In the genomic region with DNA sequence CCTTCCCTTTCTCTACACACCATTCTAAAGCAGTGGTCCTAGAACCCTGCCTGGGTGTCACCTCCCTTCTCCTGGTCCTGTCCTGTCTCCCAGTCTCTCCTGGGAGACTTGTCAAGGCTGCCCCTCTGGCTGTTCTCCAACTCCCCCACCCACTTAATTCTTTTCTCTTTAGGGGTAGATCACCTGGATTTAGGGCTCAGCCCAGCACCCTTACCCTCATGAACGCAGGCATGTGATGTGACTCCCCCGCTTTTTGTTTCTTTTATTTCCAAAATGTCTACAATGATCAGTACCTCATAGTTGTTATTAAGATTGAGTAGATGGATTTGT, we compare ENCODE assay signal across 9 mouse cellular contexts. TPM values are rescaled to one million over a fixed set of nuclear protein-coding genes. Genes with fewer than 3 reads are reported as not detected.
DNase-seq lines count a peak whose midpoint lies in the region; ATAC-seq and TF ChIP-seq lines count a peak whose summit lies in the region.
"Had no signal": no experiment of that assay in that cellular context is flagged by ENCODE, and none has a peak within 500 bp of the region (broad histone marks: within the 10 kb centered on the region; RNA-seq: fewer than 3 reads in every experiment).

No protein-coding gene starts in this region.

- H3K27me3 ChIP-seq in heart, embryonic 14.5 days (ENCODE audit: control insufficient read depth, insufficient read depth, low read length): no peaks in the 10 kb centered on the region
- H3K27me3 ChIP-seq in heart, postnatal 0 days (ENCODE audit: control insufficient read depth, insufficient read depth, low read length): no peaks in the 10 kb centered on the region
- no peaks in the 10 kb centered on the region for H3K27me3 ChIP-seq in liver, embryonic 16.5 days (ENCODE audit: control insufficient read depth, insufficient read depth, low read depth, low read length)

- WGBS in heart, embryonic 14.5 days: 92% methylated on average over 2 of the region's 2 CpGs
- 83% methylated on average over 2 of the region's 2 CpGs for WGBS in heart, postnatal 0 days
- 55% methylated on average over 2 of the region's 2 CpGs for WGBS in liver, embryonic 16.5 days (ENCODE audit: insufficient replicate concordance)

- ATAC-seq in heart, embryonic 14.5 days (ENCODE audit: insufficient number of reproducible peaks, insufficient read depth, low FRiP score, low read depth): no peak
- ATAC-seq in heart, postnatal 0 days (ENCODE audit: insufficient read depth, low read depth): no peak
- ATAC-seq in liver, embryonic 16.5 days (ENCODE audit: low read depth): no peak

- no peak for TF ChIP-seq CTCF in bone marrow macrophage, adult 2 months (IDR thresholded peaks at IDR 0.05; ENCODE audit: low read depth, low read length)
- no peak for TF ChIP-seq CTCF in heart, postnatal 0 days (IDR thresholded peaks at IDR 0.05; ENCODE audit: low read depth)

- TF ChIP-seq EP300 in heart, postnatal 0 days (IDR thresholded peaks at IDR 0.05; ENCODE audit: low read depth): no peak

- peaks cover 44 to 62% of the 10 kb centered on the region in 2 experiments for H3K4me1 ChIP-seq in heart, embryonic 14.5 days (ENCODE audit: control insufficient read depth in 2 of 2, insufficient read depth in 2 of 2, low read length in 2 of 2)
- H3K4me1 ChIP-seq in bone marrow macrophage, adult 2 months (ENCODE audit: control insufficient read depth, insufficient read depth, low read length): peaks cover 58% of the 10 kb centered on the region
- peaks cover 31% of the 10 kb centered on the region for H3K4me1 ChIP-seq in heart, postnatal 0 days (ENCODE audit: control insufficient read depth, insufficient read depth)
- peaks cover 45% of the 10 kb centered on the region for H3K4me1 ChIP-seq in liver, embryonic 16.5 days (ENCODE audit: control insufficient read depth, low read depth, low read length)

- H3K27ac ChIP-seq in heart, embryonic 14.5 days (replicated peaks in 1 of 2; ENCODE audit: control insufficient read depth in 1 of 2, insufficient read depth in 1 of 2, low read depth in 2 of 2, low read length in 2 of 2): 0 out of 4 replicates have a peak overlapping the region, but pooled peaks of 1 of the 2 experiments have one; percentile 75
- peak overlapping the region; percentile 86 for H3K27ac ChIP-seq in bone marrow macrophage, adult 2 months (ENCODE audit: insufficient read depth, low read depth, low read length)
- H3K27ac ChIP-seq in heart, postnatal 0 days (ENCODE audit: low read depth): peak overlapping the region; percentile 84
- H3K27ac ChIP-seq in liver, embryonic 16.5 days (ENCODE audit: low read length): no peak overlapping the region; the same call in 1 of the 2 replicates

- peak overlapping the region; percentile 88 for H3K9ac ChIP-seq in heart, embryonic 14.5 days (ENCODE audit: low read length)
- H3K9ac ChIP-seq in heart, postnatal 0 days (replicated peaks; ENCODE audit: low read depth, low read length): peak overlapping the region; percentile 82
- no peak overlapping the region; the same call in 1 of the 2 replicates for H3K9ac ChIP-seq in liver, embryonic 16.5 days (ENCODE audit: low read depth, low read length)

- no peak for TF ChIP-seq POLR2A in bone marrow macrophage, adult 2 months (IDR thresholded peaks at IDR 0.05; ENCODE audit: borderline replicate concordance, low read depth, low read length)

- DNase-seq in heart, adult 9 months (ENCODE audit: low spot score in 2 of 2): no peak
- DNase-seq in heart, postnatal 0 days (ENCODE audit: low spot score): no peak
- no peak for DNase-seq in cerebellum, adult 9-11 months
- no peak for DNase-seq in gastrocnemius, postnatal 4 days (ENCODE audit: low spot score in 2 of 2)
- DNase-seq in gastrocnemius, postnatal 14 days: no peak
- DNase-seq: right cerebral cortex, adult 18-20 months had no signal

- no peaks in the 10 kb centered on the region for H3K36me3 ChIP-seq in heart, embryonic 14.5 days (ENCODE audit: control insufficient read depth, insufficient read depth, low read length)
- H3K36me3 ChIP-seq in heart, postnatal 0 days (replicated peaks; ENCODE audit: control insufficient read depth, insufficient read depth, low read length): no peaks in the 10 kb centered on the region
- no peaks in the 10 kb centered on the region for H3K36me3 ChIP-seq in liver, embryonic 16.5 days (ENCODE audit: control insufficient read depth, insufficient read depth)

- H3K4me3 ChIP-seq in heart, embryonic 14.5 days (ENCODE audit: control insufficient read depth in 1 of 2, insufficient read depth in 1 of 2, low read depth in 1 of 2, low read length in 2 of 2): peak overlapping the region; percentile 7 to 73; a peak in 2 of 4 replicates
- H3K4me3 ChIP-seq in bone marrow macrophage, adult 2 months (ENCODE audit: insufficient read depth, low read length): peak overlapping the region; percentile 89
- peak overlapping the region; percentile 60 for H3K4me3 ChIP-seq in heart, postnatal 0 days (ENCODE audit: low read depth, low read length)
- H3K4me3 ChIP-seq in liver, embryonic 16.5 days (ENCODE audit: low read depth, low read length): peak overlapping the region; percentile 68

- intact Hi-C loops in gastrocnemius, postnatal 14 days (cut with DNase I; ENCODE audit: low total_unique reads): no loop called here

- H3K9me3 ChIP-seq in heart, embryonic 14.5 days (ENCODE audit: control insufficient read depth, low read length): no peaks in the 10 kb centered on the region
- H3K9me3 ChIP-seq in heart, postnatal 0 days (replicated peaks; ENCODE audit: control insufficient read depth, low read length): no peaks in the 10 kb centered on the region
- no peaks in the 10 kb centered on the region for H3K9me3 ChIP-seq in liver, embryonic 16.5 days (replicated peaks; ENCODE audit: control insufficient read depth, low read length)

- H3K4me2 ChIP-seq in heart, embryonic 14.5 days (ENCODE audit: low read length): peak overlapping the region; percentile 89
- H3K4me2 ChIP-seq in heart, postnatal 0 days (ENCODE audit: low read depth, low read length): peak overlapping the region; percentile 68
- H3K4me2 ChIP-seq in liver, embryonic 16.5 days (ENCODE audit: low read depth, low read length): peak overlapping the region; percentile 66

RNA-seq across cellular contexts. Expression of a gene that starts 1.8 kb away (rescaled TPM):
- 41.4 and 43.5 TPM in 2 replicates for polyA plus RNA-seq in heart, embryonic 14.5 days (2014; fragmentation: Nextera tagmentation; extraction: Ambion mirVana)
- 145 and 152 TPM in 2 replicates for polyA plus RNA-seq in bone marrow macrophage, adult 2 months (2012; ENCODE audit: insufficient read depth, insufficient read length, missing spikeins)
- 37.1 and 52.8 TPM in 2 replicates for total RNA-seq in heart, postnatal 0 days (2014; rRNA removed; ENCODE audit: low replicate concordance)
- polyA plus RNA-seq in heart, postnatal 0 days (2015; fragmentation: Nextera tagmentation; extraction: Ambion mirVana): 39.8 and 40.1 TPM in 2 replicates
- polyA plus RNA-seq in liver, embryonic 16.5 days (2015; fragmentation: Nextera tagmentation; extraction: Ambion mirVana): 30.5 and 32.8 TPM in 2 replicates
- total RNA-seq in gastrocnemius, postnatal 4 days (2021): 10 to 100 TPM; 59.8 to 60.1 TPM
- 10 to 100 TPM; 42.1 to 42.3 TPM for total RNA-seq in gastrocnemius, postnatal 14 days (2021)

RNA-seq across cellular contexts. Expression of a gene that starts 29.6 kb away (rescaled TPM):
- 0.05 TPM in 1 of 2 replicates, not detected in the other for polyA plus RNA-seq in heart, embryonic 14.5 days (2014; fragmentation: Nextera tagmentation; extraction: Ambion mirVana)
- not detected in 2 replicates for polyA plus RNA-seq in bone marrow macrophage, adult 2 months (2012; ENCODE audit: insufficient read depth, insufficient read length, missing spikeins)
- total RNA-seq in heart, postnatal 0 days (2014; rRNA removed; ENCODE audit: low replicate concordance): not detected in 2 replicates
- 0.05 and 0.10 TPM in 2 replicates for polyA plus RNA-seq in heart, postnatal 0 days (2015; fragmentation: Nextera tagmentation; extraction: Ambion mirVana)
- polyA plus RNA-seq in liver, embryonic 16.5 days (2015; fragmentation: Nextera tagmentation; extraction: Ambion mirVana): 0.65 and 0.86 TPM in 2 replicates
- total RNA-seq in gastrocnemius, postnatal 4 days (2021): under 1 TPM; 0.07 to 0.08 TPM
- total RNA-seq in gastrocnemius, postnatal 14 days (2021): not detected

RNA-seq across cellular contexts. Expression of a gene that starts 30.5 kb away (rescaled TPM):
- polyA plus RNA-seq in heart, embryonic 14.5 days (2014; fragmentation: Nextera tagmentation; extraction: Ambion mirVana): 0.65 and 1.00 TPM in 2 replicates
- polyA plus RNA-seq in bone marrow macrophage, adult 2 months (2012; ENCODE audit: insufficient read depth, insufficient read length, missing spikeins): 0.88 and 1.1 TPM in 2 replicates
- total RNA-seq in heart, postnatal 0 days (2014; rRNA removed; ENCODE audit: low replicate concordance): 0.46 and 1.3 TPM in 2 replicates
- 0.37 and 0.46 TPM in 2 replicates for polyA plus RNA-seq in heart, postnatal 0 days (2015; fragmentation: Nextera tagmentation; extraction: Ambion mirVana)
- 0.61 and 0.74 TPM in 2 replicates for polyA plus RNA-seq in liver, embryonic 16.5 days (2015; fragmentation: Nextera tagmentation; extraction: Ambion mirVana)
- under 1 TPM; 0.39 to 0.86 TPM for total RNA-seq in gastrocnemius, postnatal 4 days (2021)
- total RNA-seq in gastrocnemius, postnatal 14 days (2021): under 1 TPM; 0.22 to 0.27 TPM

RNA-seq across cellular contexts. Expression of a gene that starts 37.3 kb away (rescaled TPM):
- 38.5 and 41.5 TPM in 2 replicates for polyA plus RNA-seq in heart, embryonic 14.5 days (2014; fragmentation: Nextera tagmentation; extraction: Ambion mirVana)
- 55.6 and 60.0 TPM in 2 replicates for polyA plus RNA-seq in bone marrow macrophage, adult 2 months (2012; ENCODE audit: insufficient read depth, insufficient read length, missing spikeins)
- 76.7 and 93.9 TPM in 2 replicates for total RNA-seq in heart, postnatal 0 days (2014; rRNA removed; ENCODE audit: low replicate concordance)
- 37.7 and 38.3 TPM in 2 replicates for polyA plus RNA-seq in heart, postnatal 0 days (2015; fragmentation: Nextera tagmentation; extraction: Ambion mirVana)
- polyA plus RNA-seq in liver, embryonic 16.5 days (2015; fragmentation: Nextera tagmentation; extraction: Ambion mirVana): 22.3 and 22.5 TPM in 2 replicates
- 10 to 100 TPM; 43.8 to 48.0 TPM for total RNA-seq in gastrocnemius, postnatal 4 days (2021)
- 10 to 100 TPM; 24.8 to 26.3 TPM for total RNA-seq in gastrocnemius, postnatal 14 days (2021)
